Mouse (Mus musculus) lung, postnatal 0 days (tissue): Measurements from ENCODE around the gene Hoxd8. TPM values are rescaled to one million over a fixed set of nuclear protein-coding genes. Genes with fewer than 3 reads are reported as not detected.

Source experiments
- ATAC-seq: fragments of 200-750 bp; cut with Nextera tagmentation; 2 replicates; pipeline ENCODE4 v1.8.0; 2017; ENCODE audit warnings: moderate library complexity
- DNase-seq: peaks from one replicate; pipeline ENCODE4 v3.0.0-alpha.2; 2016; ENCODE audit warnings: low spot score
- H3K27ac ChIP-seq: fragments of 300-500 bp; sonication (generic); 2 replicates; pipeline ENCODE4 v1.5.1; 2014; ENCODE audit warnings: antibody characterized with exemption, mild to moderate bottlenecking, low read length, mixed read lengths
- H3K27me3 ChIP-seq: fragments of 300-500 bp; sonication (generic); replicated peaks from 2 replicates; pipeline ENCODE4 v1.6.1; 2014; ENCODE audit warnings: low read length, mixed read lengths; ENCODE audit not compliant: insufficient read depth
- H3K36me3 ChIP-seq: fragments of 300-500 bp; sonication (generic); 2 replicates; pipeline ENCODE4 v1.6.1; 2014; ENCODE audit warnings: low read length, mixed read lengths; ENCODE audit not compliant: insufficient read depth
- H3K4me1 ChIP-seq: fragments of 300-500 bp; sonication (generic); 2 replicates; pipeline ENCODE4 v1.6.1; 2014; ENCODE audit warnings: antibody characterized with exemption, low read depth, low read length, mixed read lengths; ENCODE audit not compliant: insufficient read depth
- H3K4me2 ChIP-seq: fragments of 300-500 bp; sonication (generic); replicated peaks from 2 replicates; pipeline ENCODE4 v1.6.1; 2014; ENCODE audit warnings: low read depth, mild to moderate bottlenecking, low read length, moderate library complexity, mixed read lengths
- H3K4me3 ChIP-seq: fragments of 300-500 bp; sonication (generic); 2 replicates; pipeline ENCODE4 v1.5.1; 2014; ENCODE audit warnings: low read depth, low read length
- H3K9ac ChIP-seq: fragments of 300-500 bp; sonication (generic); replicated peaks from 2 replicates; pipeline ENCODE4 v1.6.1; 2014; ENCODE audit warnings: low read depth, mild to moderate bottlenecking
- H3K9me3 ChIP-seq: fragments of 300-500 bp; sonication (generic); 2 replicates; pipeline ENCODE4 v1.6.1; 2016; ENCODE audit warnings: low read length, mixed read lengths
- CTCF ChIP-seq: IDR thresholded peaks from 2 replicates; pipeline ENCODE4 v1.5.1; 2016; ENCODE audit warnings: antibody characterized with exemption, mild to moderate bottlenecking
- EP300 ChIP-seq: IDR thresholded peaks from 2 replicates; pipeline ENCODE4 v1.6.1; 2016; ENCODE audit warnings: antibody characterized with exemption, mild to moderate bottlenecking, control low read depth
- WGBS: fragments of 180-500 bp; shearing (Covaris S2); extraction: QIAGEN DNeasy Blood & Tissue Kit; methylation state at CpG from one replicate; pipeline ENCODE4 v1.1.7; 2014; 5-methylcytosine and 5-hydroxymethylcytosine counted together
- polyA plus RNA-seq: library from polyadenylated mRNA; unstranded; fragments of >200 nt; fragmentation: Nextera tagmentation; extraction: Ambion mirVana; gene quantifications from 2 replicates; pipeline ENCODE4 v1.2.1, GENCODE M21; 2015

The Hoxd8 gene
- polyA plus RNA-seq, 1 experiment from 2014 or later: 0.44 TPM

GRCm38 (mm10) chr2:74738623-74739475 is 34.4 kb downstream of the Hoxd8 start:
- Histone ChIP-seq H3K4me3 (no peak overlapping the region), H3K4me1 (no peaks in the 10 kb centered on the region), H3K9ac (no peak overlapping the region), H3K27me3 (peaks cover 90% of the 10 kb centered on the region), H3K9me3 (no peaks in the 10 kb centered on the region), H3K4me2 (no peak overlapping the region), H3K27ac (no peak overlapping the region), H3K36me3 (no peaks in the 10 kb centered on the region)
- ATAC-seq (no peak), DNase-seq (no peak)
- no peak for TF ChIP-seq CTCF
- TF ChIP-seq EP300: no peak
- 1% methylated on average over 20 of the region's 20 CpGs for WGBS

GRCm38 (mm10) chr2:74739476-74739800 is 35.0 kb downstream of the Hoxd8 start:
- Histone ChIP-seq H3K4me2 (no peak overlapping the region), H3K27ac (no peak overlapping the region), H3K9me3 (no peaks in the 10 kb centered on the region), H3K27me3 (peaks cover 90% of the 10 kb centered on the region), H3K4me1 (no peaks in the 10 kb centered on the region), H3K4me3 (no peak overlapping the region), H3K36me3 (no peaks in the 10 kb centered on the region), H3K9ac (no peak overlapping the region)
- ATAC-seq (no peak), DNase-seq (no peak)
- no peak for TF ChIP-seq EP300
- TF ChIP-seq CTCF: no peak
- WGBS: 6% methylated on average over 2 of the region's 2 CpGs

GRCm38 (mm10) chr2:74739869-74740268 is 35.5 kb downstream of the Hoxd8 start:
- no peak overlapping the region for H3K9ac ChIP-seq
- no peak overlapping the region for H3K4me3 ChIP-seq
- TF ChIP-seq EP300 (no peak), CTCF (no peak)
- no peaks in the 10 kb centered on the region for H3K36me3 ChIP-seq
- no peak overlapping the region for H3K4me2 ChIP-seq
- no peak overlapping the region for H3K27ac ChIP-seq
- ATAC-seq (no peak), DNase-seq (no peak)
- H3K27me3 ChIP-seq: peaks cover 90% of the 10 kb centered on the region
- WGBS: 8% methylated on average over 14 of the region's 14 CpGs
- no peaks in the 10 kb centered on the region for H3K4me1 ChIP-seq
- no peaks in the 10 kb centered on the region for H3K9me3 ChIP-seq

- DNase-seq: no peak
- Histone ChIP-seq H3K4me1 (no peaks in the 10 kb centered on the region), H3K4me3 (no peak overlapping the region), H3K9ac (no peak overlapping the region), H3K36me3 (no peaks in the 10 kb centered on the region), H3K4me2 (no peak overlapping the region), H3K27ac (no peak overlapping the region), H3K9me3 (no peaks in the 10 kb centered on the region), H3K27me3 (peaks cover 90% of the 10 kb centered on the region)
- no peak for ATAC-seq
- TF ChIP-seq EP300: no peak
- TF ChIP-seq CTCF: no peak
- 3% methylated on average over 43 of the region's 43 CpGs for WGBS
These were observed 36.1 kb downstream of the Hoxd8 start for GRCm38 (mm10) chr2:74740311-74741091.

- DNase-seq: no peak
- H3K9ac ChIP-seq: no peak overlapping the region
- no peak overlapping the region for H3K4me2 ChIP-seq
- no peaks in the 10 kb centered on the region for H3K9me3 ChIP-seq
- H3K4me3 ChIP-seq: no peak overlapping the region
- no peak for ATAC-seq
- TF ChIP-seq CTCF (no peak), EP300 (no peak)
- peaks cover 90% of the 10 kb centered on the region for H3K27me3 ChIP-seq
- H3K27ac ChIP-seq: no peak overlapping the region
- 37% methylated on average over 2 of the region's 3 CpGs for WGBS
- no peaks in the 10 kb centered on the region for H3K4me1 ChIP-seq
- no peaks in the 10 kb centered on the region for H3K36me3 ChIP-seq
These were observed 37.0 kb downstream of the Hoxd8 start for GRCm38 (mm10) chr2:74741252-74741978.

- no peaks in the 10 kb centered on the region for H3K9me3 ChIP-seq
- ATAC-seq: no peak
- no peak overlapping the region for H3K4me2 ChIP-seq
- no peak for DNase-seq
- no peak overlapping the region for H3K9ac ChIP-seq
- no peaks in the 10 kb centered on the region for H3K4me1 ChIP-seq
- H3K27ac ChIP-seq: no peak overlapping the region
- peaks cover 90% of the 10 kb centered on the region for H3K27me3 ChIP-seq
- no peak for TF ChIP-seq CTCF
- no peak for TF ChIP-seq EP300
- no peaks in the 10 kb centered on the region for H3K36me3 ChIP-seq
- no peak overlapping the region for H3K4me3 ChIP-seq
These were observed 37.5 kb downstream of the Hoxd8 start for GRCm38 (mm10) chr2:74741979-74742277.
